Mouse (Mus musculus) hindbrain, embryonic 13.5 days (tissue): ENCODE measurements around the gene Rhbdf2. TPM values are rescaled to one million over a fixed set of nuclear protein-coding genes. Genes with fewer than 3 reads are reported as not detected.

Experiments used
- ATAC-seq: fragments of 200-750 bp; cut with Nextera tagmentation; 2 replicates; pipeline ENCODE4 v1.8.0; 2017; ENCODE audit warnings: moderate TSS enrichment; ENCODE audit not compliant: low FRiP score
- H3K27ac ChIP-seq: fragments of 300-500 bp; sonication (generic); 2 replicates; pipeline ENCODE4 v1.5.1; 2015; ENCODE audit warnings: inconsistent platforms, mild to moderate bottlenecking, moderate library complexity
- H3K27me3 ChIP-seq: fragments of 300-500 bp; sonication (generic); 2 replicates; pipeline ENCODE4 v1.6.1; 2015; ENCODE audit warnings: mild to moderate bottlenecking, inconsistent platforms
- H3K36me3 ChIP-seq: fragments of 300-500 bp; sonication (generic); 2 replicates; pipeline ENCODE4 v1.6.1; 2015; ENCODE audit warnings: mild to moderate bottlenecking, inconsistent platforms
- H3K4me1 ChIP-seq: fragments of 300-500 bp; sonication (generic); replicated peaks from 2 replicates; pipeline ENCODE4 v1.6.1; 2015; ENCODE audit warnings: inconsistent platforms
- H3K4me2 ChIP-seq: fragments of 300-500 bp; sonication (generic); 2 replicates; pipeline ENCODE4 v1.6.1; 2015; ENCODE audit warnings: inconsistent platforms, mild to moderate bottlenecking, moderate library complexity
- H3K4me3 ChIP-seq: fragments of 300-500 bp; sonication (generic); 2 replicates; pipeline ENCODE4 v1.5.1; 2015; ENCODE audit warnings: mild to moderate bottlenecking, inconsistent platforms
- H3K9ac ChIP-seq: fragments of 300-500 bp; sonication (generic); 2 replicates; pipeline ENCODE4 v1.6.1; 2015; ENCODE audit warnings: mild to moderate bottlenecking, inconsistent platforms
- H3K9me3 ChIP-seq: fragments of 300-500 bp; sonication (generic); 2 replicates; pipeline ENCODE4 v1.6.1; 2016; ENCODE audit warnings: inconsistent platforms
- WGBS: fragments of 180-500 bp; shearing (Covaris S2); methylation state at CpG from one replicate; pipeline ENCODE4 v1.1.7; 2015; 5-methylcytosine and 5-hydroxymethylcytosine counted together
- polyA plus RNA-seq: library from polyadenylated mRNA; unstranded; fragments of >200 nt; fragmentation: Nextera tagmentation; extraction: Ambion mirVana; gene quantifications from 2 replicates; pipeline ENCODE4 v1.2.1, GENCODE M21; 2015

The Rhbdf2 gene
- polyA plus RNA-seq, 1 experiment from 2014 or later: 1.8 TPM

DNA sequence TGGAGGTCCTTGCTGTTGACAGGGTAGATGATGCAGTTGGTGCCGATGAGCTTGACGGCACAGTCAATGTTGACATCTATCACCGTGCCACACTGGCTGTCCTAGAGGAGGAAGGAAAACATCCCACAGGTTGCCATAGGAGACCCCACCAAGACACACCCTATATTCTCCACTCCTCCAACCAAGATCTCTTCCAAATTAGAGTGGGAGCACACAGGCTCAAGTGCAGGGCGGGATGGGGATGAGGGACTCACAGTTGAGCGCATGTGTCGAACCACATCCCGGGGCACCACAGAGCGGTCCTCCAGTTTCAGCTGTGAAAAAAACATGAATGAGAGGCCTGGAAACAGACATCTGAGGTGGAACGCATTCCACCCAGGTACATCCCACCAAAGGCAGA, 78.0 kb downstream of the Rhbdf2 start:
- Histone ChIP-seq H3K27ac (no peak overlapping the region), H3K4me3 (no peak overlapping the region), H3K4me1 (peaks cover 49% of the 10 kb centered on the region), H3K36me3 (peaks cover 48% of the 10 kb centered on the region), H3K9me3 (no peaks in the 10 kb centered on the region), H3K4me2 (no peak overlapping the region), H3K9ac (no peak overlapping the region), H3K27me3 (no peaks in the 10 kb centered on the region)
- WGBS: 92% methylated on average over 9 of the region's 9 CpGs
- ATAC-seq: no peak

Other genes with a start within 250 kb of the Rhbdf2 start
- 35.0 and 39.6 TPM in 2 replicates for gene Rnf157, start 214.0 kb downstream of the Rhbdf2 start, polyA plus RNA-seq
- gene Ubald2, start 192.9 kb downstream of the Rhbdf2 start, polyA plus RNA-seq: 43.6 and 44.5 TPM in 2 replicates
- 0.19 and 0.42 TPM in 2 replicates for gene Qrich2, start 160.8 kb downstream of the Rhbdf2 start, polyA plus RNA-seq
- gene Prpsap1, start 132.8 kb downstream of the Rhbdf2 start, polyA plus RNA-seq: 171 and 178 TPM in 2 replicates
- 3.1 and 3.3 TPM in 2 replicates for gene Sphk1, start 96.1 kb downstream of the Rhbdf2 start, polyA plus RNA-seq
- 14.1 and 14.8 TPM in 2 replicates for gene Ube2o, start 45.6 kb downstream of the Rhbdf2 start, polyA plus RNA-seq
- gene Aanat, start 40.6 kb downstream of the Rhbdf2 start, polyA plus RNA-seq: 0.36 and 1.0 TPM in 2 replicates
- 1.2 and 1.4 TPM in 2 replicates for gene Prcd, start 26.5 kb upstream of the Rhbdf2 start, polyA plus RNA-seq
- gene Cygb, start 27.3 kb upstream of the Rhbdf2 start, polyA plus RNA-seq: 16.4 and 18.1 TPM in 2 replicates
- gene St6galnac1, start 148.5 kb upstream of the Rhbdf2 start, polyA plus RNA-seq: not detected in 2 replicates
- 62.6 and 67.2 TPM in 2 replicates for gene Mxra7, start 201.0 kb upstream of the Rhbdf2 start, polyA plus RNA-seq
- 79.3 and 83.2 TPM in 2 replicates for gene Mettl23, start 216.3 kb upstream of the Rhbdf2 start, polyA plus RNA-seq
- gene Jmjd6, start 216.4 kb upstream of the Rhbdf2 start, polyA plus RNA-seq: 70.4 and 74.7 TPM in 2 replicates
- 48.0 and 53.9 TPM in 2 replicates for gene Mfsd11, start 225.4 kb upstream of the Rhbdf2 start, polyA plus RNA-seq
- gene Srsf2, start 226.1 kb upstream of the Rhbdf2 start, polyA plus RNA-seq: 588 and 607 TPM in 2 replicates